Mouse (Mus musculus) cortical plate, adult 2 months (tissue): ENCODE data around the gene Nedd9.

Experiments used
- CTCF ChIP-seq: fragments of 200-500 bp; IDR thresholded peaks from 2 replicates; pipeline ENCODE4 v1.5.1; 2011; ENCODE audit warnings: mild to moderate bottlenecking, control low read depth, low read length; ENCODE audit not compliant: insufficient read depth; ENCODE audit errors: extremely low read depth
- POLR2A ChIP-seq: fragments of 200-500 bp; IDR thresholded peaks from 2 replicates; pipeline ENCODE4 v1.6.1; 2011; ENCODE audit warnings: mild to moderate bottlenecking, low read length, control low read depth; ENCODE audit not compliant: insufficient read depth; ENCODE audit errors: extremely low read depth

GRCm38 (mm10) chr13:41326134-41326533 lies 161.0 kb downstream of the Nedd9 start:
- no peak for TF ChIP-seq CTCF
- no peak for TF ChIP-seq POLR2A
